Mouse (Mus musculus): Measurements from ENCODE around the gene Frat2. TPM values are rescaled to one million over a fixed set of nuclear protein-coding genes. Genes with fewer than 3 reads are reported as not detected.

The Frat2 gene
- polyA plus RNA-seq, 1 experiment from 2014 or later, result 5.0 TPM

DNA sequence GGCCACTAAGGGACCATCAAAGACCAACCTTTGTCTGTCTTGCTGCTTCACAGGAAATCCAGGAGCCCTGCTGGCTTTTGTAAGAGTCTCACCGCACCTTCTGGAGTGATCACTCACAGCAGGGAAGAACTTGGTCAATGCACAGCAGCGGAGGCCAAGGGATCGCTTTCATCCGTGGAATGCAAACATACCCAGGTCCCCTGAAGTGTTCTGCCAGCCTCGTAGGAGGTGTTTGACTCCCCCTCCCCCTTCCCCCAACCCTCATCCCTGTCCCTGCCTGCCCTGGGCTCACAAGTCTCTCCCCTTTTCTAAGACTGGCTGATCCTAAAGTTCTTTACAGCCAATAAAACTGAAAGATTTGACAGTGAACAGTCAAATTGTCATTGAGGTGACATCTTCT is 26.5 kb downstream of the Frat2 start:
- no peaks in the 10 kb centered on the region for H3K36me3 ChIP-seq (ENCODE audit: control insufficient read depth, insufficient read depth, low read length)
- no peak overlapping the region for H3K9ac ChIP-seq (ENCODE audit: low read depth, low read length)
- H3K4me3 ChIP-seq (ENCODE audit: low read depth, low read length), result no peak overlapping the region
- H3K4me1 ChIP-seq (replicated peaks; ENCODE audit: control insufficient read depth, insufficient read depth, low read length), result no peaks in the 10 kb centered on the region
- DNase-seq (ENCODE audit: low spot score) (no peak), ATAC-seq (ENCODE audit: low FRiP score) (no peak)
- H3K4me2 ChIP-seq (replicated peaks; ENCODE audit: low read depth, low read length), result no peak overlapping the region
- no peak overlapping the region for H3K27ac ChIP-seq (ENCODE audit: low read depth, low read length)
- no peaks in the 10 kb centered on the region for H3K9me3 ChIP-seq (ENCODE audit: control insufficient read depth, low read length)
- WGBS, result 9% methylated on average over 5 of the region's 5 CpGs
- no peaks in the 10 kb centered on the region for H3K27me3 ChIP-seq (ENCODE audit: control insufficient read depth, insufficient read depth, low read length)

DNA sequence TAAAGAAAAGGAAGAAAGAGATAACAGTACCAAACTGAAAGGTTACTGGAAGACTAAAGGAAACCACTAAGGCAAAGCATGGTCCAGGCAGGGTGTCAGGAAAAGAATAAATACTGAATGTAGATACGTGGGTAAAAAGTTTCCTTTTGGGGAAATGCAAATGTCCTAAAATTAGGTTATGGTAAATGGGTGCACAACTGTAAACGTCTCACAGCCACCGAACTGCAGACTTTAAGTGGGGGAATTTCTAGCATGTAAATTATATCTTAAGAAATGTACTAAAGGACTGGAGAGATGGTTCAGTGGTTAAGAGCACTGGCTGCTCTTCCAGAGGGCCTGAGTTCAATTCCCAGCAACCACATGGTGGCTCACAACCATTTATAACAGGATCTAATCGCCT is 29.2 kb downstream of the Frat2 start:
- Histone ChIP-seq H3K9ac (ENCODE audit: low read depth, low read length) (no peak overlapping the region), H3K36me3 (ENCODE audit: control insufficient read depth, insufficient read depth, low read length) (no peaks in the 10 kb centered on the region), H3K9me3 (ENCODE audit: control insufficient read depth, low read length) (no peaks in the 10 kb centered on the region), H3K4me3 (ENCODE audit: low read depth, low read length) (no peak overlapping the region), H3K27ac (ENCODE audit: low read depth, low read length) (no peak overlapping the region), H3K4me1 (replicated peaks; ENCODE audit: control insufficient read depth, insufficient read depth, low read length) (no peaks in the 10 kb centered on the region), H3K4me2 (replicated peaks; ENCODE audit: low read depth, low read length) (no peak overlapping the region), H3K27me3 (ENCODE audit: control insufficient read depth, insufficient read depth, low read length) (no peaks in the 10 kb centered on the region)
- ATAC-seq (ENCODE audit: low FRiP score) (no peak), DNase-seq (ENCODE audit: low spot score) (no peak)
- WGBS, result 88% methylated on average over 4 of the region's 4 CpGs

DNA sequence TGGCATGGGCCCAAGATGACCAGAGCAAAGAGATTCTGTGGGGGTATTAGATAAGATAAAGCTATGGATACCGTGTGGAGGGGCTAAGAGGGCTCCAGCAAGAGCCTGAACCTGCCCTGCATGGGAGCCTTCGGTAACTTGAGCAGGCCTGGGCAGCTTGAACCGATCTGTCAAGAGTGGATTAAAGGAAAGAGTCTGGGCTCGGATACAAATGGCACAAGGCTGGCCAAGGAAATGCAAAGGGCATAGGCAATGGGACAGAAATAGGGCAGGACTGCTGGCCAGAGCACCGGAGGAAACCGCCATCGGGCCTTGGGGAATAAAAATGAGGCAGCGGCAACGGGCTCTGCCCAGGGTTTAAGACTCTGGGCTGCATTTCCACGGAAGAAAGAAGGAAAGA is 30.6 kb downstream of the Frat2 start:
- no peak overlapping the region for H3K9ac ChIP-seq (ENCODE audit: low read depth, low read length)
- H3K4me1 ChIP-seq (replicated peaks; ENCODE audit: control insufficient read depth, insufficient read depth, low read length), result no peaks in the 10 kb centered on the region
- no peaks in the 10 kb centered on the region for H3K9me3 ChIP-seq (ENCODE audit: control insufficient read depth, low read length)
- H3K4me2 ChIP-seq (replicated peaks; ENCODE audit: low read depth, low read length), result no peak overlapping the region
- H3K4me3 ChIP-seq (ENCODE audit: low read depth, low read length), result no peak overlapping the region
- DNase-seq (ENCODE audit: low spot score) (no peak), ATAC-seq (ENCODE audit: low FRiP score) (no peak)
- WGBS, result 61% methylated on average over 10 of the region's 10 CpGs
- H3K27me3 ChIP-seq (ENCODE audit: control insufficient read depth, insufficient read depth, low read length), result no peaks in the 10 kb centered on the region
- H3K27ac ChIP-seq (ENCODE audit: low read depth, low read length), result no peak overlapping the region
- no peaks in the 10 kb centered on the region for H3K36me3 ChIP-seq (ENCODE audit: control insufficient read depth, insufficient read depth, low read length)

DNA sequence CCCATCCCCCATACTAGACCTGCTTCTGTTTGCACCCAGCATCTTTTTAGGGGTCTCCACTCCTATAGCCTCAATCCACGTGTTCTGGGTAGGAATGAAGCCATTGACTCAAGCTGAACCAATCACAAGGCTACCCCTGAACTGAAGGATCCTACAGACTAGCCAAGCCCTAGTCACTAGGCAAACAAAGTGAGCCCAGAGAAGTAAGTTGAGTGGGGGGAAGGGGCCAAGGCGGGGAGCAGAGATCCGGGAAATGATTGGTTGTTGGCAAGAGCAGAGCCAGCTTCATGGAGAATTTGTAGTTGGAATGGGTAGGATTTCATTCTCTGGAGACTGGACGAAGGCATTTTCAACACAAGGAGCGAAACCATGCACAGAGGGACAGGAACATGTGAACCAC is 31.0 kb downstream of the Frat2 start:
- H3K4me2 ChIP-seq (replicated peaks; ENCODE audit: low read depth, low read length), result no peak overlapping the region
- H3K27me3 ChIP-seq (ENCODE audit: control insufficient read depth, insufficient read depth, low read length), result no peaks in the 10 kb centered on the region
- H3K4me1 ChIP-seq (replicated peaks; ENCODE audit: control insufficient read depth, insufficient read depth, low read length), result no peaks in the 10 kb centered on the region
- H3K9me3 ChIP-seq (ENCODE audit: control insufficient read depth, low read length), result no peaks in the 10 kb centered on the region
- DNase-seq (ENCODE audit: low spot score) (no peak), ATAC-seq (ENCODE audit: low FRiP score) (no peak)
- WGBS, result 61% methylated on average over 5 of the region's 5 CpGs
- no peak overlapping the region for H3K4me3 ChIP-seq (ENCODE audit: low read depth, low read length)
- no peaks in the 10 kb centered on the region for H3K36me3 ChIP-seq (ENCODE audit: control insufficient read depth, insufficient read depth, low read length)
- H3K9ac ChIP-seq (ENCODE audit: low read depth, low read length), result no peak overlapping the region
- no peak overlapping the region for H3K27ac ChIP-seq (ENCODE audit: low read depth, low read length)

DNA sequence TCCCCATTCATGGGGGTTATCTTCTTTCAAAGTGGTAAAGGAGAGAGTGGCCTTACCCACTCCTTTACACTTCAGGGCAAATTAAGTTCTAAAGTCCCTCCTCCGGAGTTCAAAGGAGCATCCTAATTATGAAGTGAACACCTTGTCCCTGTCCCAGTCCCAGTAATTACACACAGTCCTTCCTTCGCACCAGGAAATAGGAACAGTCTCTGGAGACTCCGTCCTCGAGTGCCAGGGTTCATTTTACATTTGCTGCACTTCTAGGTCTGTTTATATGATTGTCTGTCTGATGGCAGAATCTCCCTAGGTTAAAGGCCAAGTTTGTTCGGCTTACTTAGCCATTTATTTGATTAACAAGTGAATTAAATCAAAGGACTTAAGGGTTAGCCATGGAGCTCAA is 31.5 kb downstream of the Frat2 start:
- no peak for DNase-seq (ENCODE audit: low spot score)
- H3K4me1 ChIP-seq (replicated peaks; ENCODE audit: control insufficient read depth, insufficient read depth, low read length), result no peaks in the 10 kb centered on the region

DNA sequence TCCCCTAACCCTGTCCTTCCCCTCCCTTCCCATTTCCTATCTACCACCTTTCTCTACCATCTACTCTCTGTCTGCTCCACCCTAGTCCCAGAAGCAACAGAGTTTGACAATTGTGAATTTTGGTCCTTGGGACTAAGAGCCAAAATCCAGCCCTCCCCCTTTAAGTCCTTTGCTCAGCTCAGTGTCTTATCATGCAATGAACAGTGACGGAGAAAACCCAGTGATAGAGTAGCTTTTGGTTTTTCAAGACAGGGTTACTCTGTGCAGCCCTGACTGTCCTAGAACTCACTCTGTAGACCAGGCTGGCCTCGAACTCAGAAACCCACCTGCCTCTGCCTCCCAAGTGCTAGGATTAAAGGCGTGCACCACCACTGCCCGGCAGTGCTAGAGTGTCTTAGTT is 34.6 kb downstream of the Frat2 start:
- ATAC-seq (ENCODE audit: low FRiP score) (no peak), DNase-seq (ENCODE audit: low spot score) (no peak)
- WGBS, result 89% methylated on average over 4 of the region's 4 CpGs
- Histone ChIP-seq H3K4me1 (replicated peaks; ENCODE audit: control insufficient read depth, insufficient read depth, low read length) (no peaks in the 10 kb centered on the region), H3K9me3 (ENCODE audit: control insufficient read depth, low read length) (no peaks in the 10 kb centered on the region), H3K27ac (ENCODE audit: low read depth, low read length) (no peak overlapping the region), H3K27me3 (ENCODE audit: control insufficient read depth, insufficient read depth, low read length) (no peaks in the 10 kb centered on the region), H3K9ac (ENCODE audit: low read depth, low read length) (no peak overlapping the region), H3K4me3 (ENCODE audit: low read depth, low read length) (no peak overlapping the region), H3K36me3 (ENCODE audit: control insufficient read depth, insufficient read depth, low read length) (no peaks in the 10 kb centered on the region), H3K4me2 (replicated peaks; ENCODE audit: low read depth, low read length) (no peak overlapping the region)

More for the DNA sequence above, 31.5 kb downstream of the Frat2 start:
- Histone ChIP-seq H3K36me3 (ENCODE audit: control insufficient read depth, insufficient read depth, low read length) (no peaks in the 10 kb centered on the region), H3K27ac (ENCODE audit: low read depth, low read length) (no peak overlapping the region), H3K9ac (ENCODE audit: low read depth, low read length) (no peak overlapping the region), H3K4me3 (ENCODE audit: low read depth, low read length) (no peak overlapping the region), H3K9me3 (ENCODE audit: control insufficient read depth, low read length) (no peaks in the 10 kb centered on the region), H3K27me3 (ENCODE audit: control insufficient read depth, insufficient read depth, low read length) (no peaks in the 10 kb centered on the region), H3K4me2 (replicated peaks; ENCODE audit: low read depth, low read length) (no peak overlapping the region)
- WGBS, result 72% methylated on average over 5 of the region's 5 CpGs
- ATAC-seq (ENCODE audit: low FRiP score), result no peak

DNA sequence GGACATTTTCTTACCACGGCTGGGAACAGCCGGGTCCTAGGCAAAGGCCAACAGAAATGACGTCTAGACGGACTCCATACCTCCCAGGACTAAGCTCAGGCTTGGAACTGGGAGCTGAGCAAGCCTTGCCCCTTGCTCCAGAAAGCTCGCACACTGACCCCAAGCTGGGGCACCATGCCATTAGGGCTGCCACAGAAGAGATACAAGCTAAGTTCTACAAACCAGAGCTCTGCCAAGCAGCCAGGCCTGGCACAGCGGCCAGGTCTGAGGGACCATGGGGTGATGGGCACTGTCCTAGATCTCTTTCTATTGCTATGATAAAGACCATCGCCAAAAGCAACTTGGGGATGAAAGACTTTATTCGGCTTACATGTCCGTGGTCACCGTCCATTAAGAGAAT is 35.4 kb downstream of the Frat2 start:
- Histone ChIP-seq H3K9ac (ENCODE audit: low read depth, low read length) (no peak overlapping the region), H3K36me3 (ENCODE audit: control insufficient read depth, insufficient read depth, low read length) (no peaks in the 10 kb centered on the region), H3K4me2 (replicated peaks; ENCODE audit: low read depth, low read length) (no peak overlapping the region), H3K9me3 (ENCODE audit: control insufficient read depth, low read length) (no peaks in the 10 kb centered on the region), H3K4me1 (replicated peaks; ENCODE audit: control insufficient read depth, insufficient read depth, low read length) (no peaks in the 10 kb centered on the region), H3K27me3 (ENCODE audit: control insufficient read depth, insufficient read depth, low read length) (no peaks in the 10 kb centered on the region), H3K4me3 (ENCODE audit: low read depth, low read length) (no peak overlapping the region), H3K27ac (ENCODE audit: low read depth, low read length) (no peak overlapping the region)
- no peak for DNase-seq (ENCODE audit: low spot score)
- whole genome bisulfite sequencing, result 91% methylated on average over 10 of the region's 10 CpGs
- no peak for ATAC-seq (ENCODE audit: low FRiP score)

DNA sequence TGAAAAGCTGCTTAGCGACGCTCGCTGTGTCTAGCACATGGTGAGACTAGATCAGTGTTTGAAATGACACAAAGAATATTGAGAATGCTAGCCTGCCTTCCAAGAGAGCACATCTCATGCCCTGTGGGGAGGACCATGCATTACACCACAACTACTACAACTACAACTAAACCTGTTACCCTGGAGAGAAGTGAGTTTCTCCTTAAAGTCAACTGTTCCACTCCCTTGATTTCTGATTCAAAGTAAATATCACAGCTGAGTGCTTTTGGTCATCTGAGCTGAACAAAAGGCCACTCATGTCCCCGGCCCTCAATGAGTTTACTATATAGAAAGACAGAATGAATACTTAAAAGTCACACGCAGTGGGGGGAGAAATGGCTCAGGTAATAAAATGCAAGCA is 37.9 kb downstream of the Frat2 start:
- no peaks in the 10 kb centered on the region for H3K4me1 ChIP-seq (replicated peaks; ENCODE audit: control insufficient read depth, insufficient read depth, low read length)
- no peak overlapping the region for H3K9ac ChIP-seq (ENCODE audit: low read depth, low read length)
- WGBS, result 87% methylated on average over 5 of the region's 5 CpGs
- DNase-seq (ENCODE audit: low spot score) (no peak), ATAC-seq (ENCODE audit: low FRiP score) (no peak)
- no peak overlapping the region for H3K4me2 ChIP-seq (replicated peaks; ENCODE audit: low read depth, low read length)
- no peak overlapping the region for H3K27ac ChIP-seq (ENCODE audit: low read depth, low read length)
- H3K4me3 ChIP-seq (ENCODE audit: low read depth, low read length), result no peak overlapping the region
- H3K9me3 ChIP-seq (ENCODE audit: control insufficient read depth, low read length), result no peaks in the 10 kb centered on the region
- H3K36me3 ChIP-seq (ENCODE audit: control insufficient read depth, insufficient read depth, low read length), result no peaks in the 10 kb centered on the region
- no peaks in the 10 kb centered on the region for H3K27me3 ChIP-seq (ENCODE audit: control insufficient read depth, insufficient read depth, low read length)

DNA sequence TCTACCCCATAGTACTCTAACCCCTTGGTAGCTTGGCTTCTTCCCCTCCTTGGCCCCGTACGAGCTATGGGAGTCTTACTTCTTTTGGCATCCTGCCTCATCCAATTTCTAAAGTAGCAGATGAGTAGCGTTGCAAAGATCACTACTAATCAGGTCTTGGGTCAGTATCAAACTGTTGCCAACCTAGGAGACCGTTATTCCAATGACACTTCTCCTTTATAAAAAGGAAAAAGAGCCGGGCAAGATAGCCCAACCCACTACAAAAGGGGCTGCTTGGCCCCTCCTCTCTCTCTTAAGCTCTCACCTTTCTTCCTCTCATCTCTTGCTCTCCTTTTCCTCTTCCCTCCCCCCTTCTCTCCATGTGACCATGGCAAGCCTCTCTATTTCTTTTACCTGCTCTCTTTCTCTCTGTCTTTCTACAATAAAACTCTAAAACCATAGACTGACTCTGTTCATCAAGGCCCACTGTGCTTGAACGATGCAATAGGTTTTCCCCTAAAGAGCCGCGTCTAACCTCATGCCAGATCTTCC is 39.8 kb downstream of the Frat2 start:
- no peaks in the 10 kb centered on the region for H3K4me1 ChIP-seq (replicated peaks; ENCODE audit: control insufficient read depth, insufficient read depth, low read length)
- no peaks in the 10 kb centered on the region for H3K9me3 ChIP-seq (ENCODE audit: control insufficient read depth, low read length)
- H3K27ac ChIP-seq (ENCODE audit: low read depth, low read length), result no peak overlapping the region
- no peaks in the 10 kb centered on the region for H3K27me3 ChIP-seq (ENCODE audit: control insufficient read depth, insufficient read depth, low read length)
- no peak overlapping the region for H3K4me2 ChIP-seq (replicated peaks; ENCODE audit: low read depth, low read length)
- DNase-seq (ENCODE audit: low spot score), result no peak
- WGBS, result 85% methylated on average over 8 of the region's 8 CpGs
- no peak overlapping the region for H3K4me3 ChIP-seq (ENCODE audit: low read depth, low read length)
- H3K9ac ChIP-seq (ENCODE audit: low read depth, low read length), result no peak overlapping the region
- H3K36me3 ChIP-seq (ENCODE audit: control insufficient read depth, insufficient read depth, low read length), result no peaks in the 10 kb centered on the region
- ATAC-seq (ENCODE audit: low FRiP score), result no peak
